Mouse (Mus musculus) kidney, adult 11 months (tissue): ENCODE results near the gene Asic2.

ENCODE experiments used
- DNase-seq: peaks from one replicate; pipeline ENCODE4 v3.0.0; 2022

Gene Asic2

GRCm38 (mm10) chr11:81071836-81072235, 896.4 kb downstream of the Asic2 start:
- DNase-seq = no peak

GRCm38 (mm10) chr11:81065386-81065785, 902.9 kb downstream of the Asic2 start:
- no peak for DNase-seq

GRCm38 (mm10) chr11:81064006-81064405, 904.3 kb downstream of the Asic2 start:
- DNase-seq = peak; percentile 27

- no peak for DNase-seq
These were observed 908.2 kb downstream of the Asic2 start for GRCm38 (mm10) chr11:81060077-81060476.

- DNase-seq = no peak
These were observed 908.7 kb downstream of the Asic2 start for GRCm38 (mm10) chr11:81059546-81059945.

- no peak for DNase-seq
These were observed 910.8 kb downstream of the Asic2 start for GRCm38 (mm10) chr11:81057506-81057905.

GRCm38 (mm10) chr11:81056776-81057175, 911.5 kb downstream of the Asic2 start:
- DNase-seq = no peak

GRCm38 (mm10) chr11:81055446-81056145, 912.7 kb downstream of the Asic2 start:
- DNase-seq = no peak

- DNase-seq = no peak
These were observed 914.4 kb downstream of the Asic2 start for GRCm38 (mm10) chr11:81053826-81054225.

GRCm38 (mm10) chr11:81041671-81042070, 926.6 kb downstream of the Asic2 start:
- DNase-seq = no peak

- DNase-seq = no peak
These were observed 928.3 kb downstream of the Asic2 start for GRCm38 (mm10) chr11:81039976-81040375.

GRCm38 (mm10) chr11:81032151-81032550, 936.1 kb downstream of the Asic2 start:
- DNase-seq = no peak

- no peak for DNase-seq
These were observed 953.5 kb downstream of the Asic2 start for GRCm38 (mm10) chr11:81014776-81015175.

GRCm38 (mm10) chr11:81013501-81013900, 954.8 kb downstream of the Asic2 start:
- no peak for DNase-seq

GRCm38 (mm10) chr11:81010766-81011165, 957.5 kb downstream of the Asic2 start:
- DNase-seq = no peak

- DNase-seq = no peak
These were observed 958.9 kb downstream of the Asic2 start for GRCm38 (mm10) chr11:81009366-81009765.

- DNase-seq = no peak
These were observed 962.4 kb downstream of the Asic2 start for GRCm38 (mm10) chr11:81005831-81006230.

- DNase-seq = no peak
These were observed 965.4 kb downstream of the Asic2 start for GRCm38 (mm10) chr11:81002769-81003430.

GRCm38 (mm10) chr11:80995621-80996020, 972.6 kb downstream of the Asic2 start:
- no peak for DNase-seq

GRCm38 (mm10) chr11:80983530-80983929, 984.7 kb downstream of the Asic2 start:
- no peak for DNase-seq

GRCm38 (mm10) chr11:80976239-80976855, 991.9 kb downstream of the Asic2 start:
- no peak for DNase-seq

GRCm38 (mm10) chr11:80974616-80975015, 993.6 kb downstream of the Asic2 start:
- no peak for DNase-seq

- DNase-seq = peak; percentile 26
These were observed 994.3 kb downstream of the Asic2 start for GRCm38 (mm10) chr11:80973976-80974375.

- no peak for DNase-seq
These were observed 995.0 kb downstream of the Asic2 start for GRCm38 (mm10) chr11:80973273-80973672.
